Mouse (Mus musculus) ES-E14 (cell line): ENCODE data around the gene Mt3. TPM values are rescaled to one million over a fixed set of nuclear protein-coding genes. Genes with fewer than 3 reads are reported as not detected.

Experiments
- DNase-seq: peaks from one replicate; pipeline ENCODE4 v3.0.0-alpha.2; 2013; ENCODE audit warnings: low read depth, low spot score
- H3K27ac ChIP-seq: 2 replicates; pipeline ENCODE4 v1.5.1; 2012; ENCODE audit warnings: low read depth, mild to moderate bottlenecking, low read length, moderate library complexity, mixed read lengths; ENCODE audit not compliant: poor library complexity, insufficient read depth, severe bottlenecking
- H3K36me3 ChIP-seq: 2 replicates; pipeline ENCODE4 v1.6.1; 2012; ENCODE audit warnings: mild to moderate bottlenecking, low read length, moderate library complexity, mixed read lengths; ENCODE audit not compliant: control insufficient read depth, poor library complexity, insufficient read depth, severe bottlenecking
- H3K4me1 ChIP-seq, 2 experiments: fragments of 150-350 bp in 1 of 2; sonication (generic) in 1 of 2; 2 replicates each; pipeline ENCODE4 v1.6.1; 2012; ENCODE audit warnings: low read length in 2 of 2, mild to moderate bottlenecking in 1 of 2, mixed read lengths in 1 of 2; ENCODE audit not compliant: control insufficient read depth in 2 of 2, insufficient read depth in 2 of 2, poor library complexity in 1 of 2
- H3K4me3 ChIP-seq, 2 experiments: fragments of 150-350 bp in 1 of 2; sonication (generic) in 1 of 2; 2 replicates each; pipeline ENCODE4 v1.5.1; 2012; ENCODE audit warnings: low read length in 2 of 2, low read depth in 1 of 2, mild to moderate bottlenecking in 1 of 2, mixed read lengths in 1 of 2; ENCODE audit not compliant: insufficient read depth in 1 of 2, poor library complexity in 1 of 2, severe bottlenecking in 1 of 2
- H3K9ac ChIP-seq: 2 replicates; pipeline ENCODE4 v1.6.1; 2012; ENCODE audit warnings: low read depth, mild to moderate bottlenecking, low read length, mixed read lengths; ENCODE audit not compliant: poor library complexity, insufficient read depth, severe bottlenecking
- H3K9me3 ChIP-seq: fragments of 150-350 bp; sonication (generic); 2 replicates; pipeline ENCODE4 v1.6.1; 2012; ENCODE audit warnings: low read depth, mild to moderate bottlenecking, low read length; ENCODE audit not compliant: control insufficient read depth, insufficient read depth
- CHD2 ChIP-seq: IDR thresholded peaks from 2 replicates; pipeline ENCODE4 v1.6.1; 2014; ENCODE audit warnings: mild to moderate bottlenecking, low read depth, low read length, inconsistent platforms
- HCFC1 ChIP-seq: IDR thresholded peaks from 2 replicates; pipeline ENCODE4 v1.6.1; 2012; ENCODE audit warnings: low read length, inconsistent platforms, borderline replicate concordance; ENCODE audit not compliant: insufficient read depth
- MAFK ChIP-seq: IDR thresholded peaks from 2 replicates; pipeline ENCODE4 v1.6.1; 2014; ENCODE audit warnings: mild to moderate bottlenecking, low read depth, low read length, inconsistent platforms; ENCODE audit not compliant: insufficient read depth
- ZC3H11A ChIP-seq: IDR thresholded peaks from 2 replicates; pipeline ENCODE4 v1.6.1; 2012; ENCODE audit warnings: low read depth, mild to moderate bottlenecking, inconsistent platforms, low read length, borderline replicate concordance
- ZNF384 ChIP-seq: IDR thresholded peaks from 2 replicates; pipeline ENCODE4 v1.6.1; 2012; ENCODE audit warnings: low read depth, low read length, inconsistent platforms
- in situ Hi-C, 2 experiments: fragments of 600-800 bp; cut with MboI; formaldehyde crosslinking; loops; one replicate each; pipeline ENCODE4 v1.15.1; 2025; ENCODE audit warnings: low sequenced_read_pairs in 2 of 2, inconsistent platforms in 1 of 2; ENCODE audit not compliant: unreplicated experiment in 2 of 2
- total RNA-seq: library from RNA; depleted of rRNA; stranded (reverse); fragments of 300-350 nt; gene quantifications from 2 replicates; pipeline ENCODE4 v1.2.3, GENCODE M21; 2012

Mt3 gene
- total RNA-seq, 1 experiment, result 6.6 TPM

- no peak overlapping the region for H3K27ac ChIP-seq
- peaks cover 4% of the 10 kb centered on the region; the same call in 1 of the 2 replicates for H3K36me3 ChIP-seq
- DNase-seq, result no peak
- peaks cover 16 to 18% of the 10 kb centered on the region in 2 experiments; a peak in 3 of 4 replicates for H3K4me1 ChIP-seq
- H3K9ac ChIP-seq, result no peak overlapping the region
- H3K9me3 ChIP-seq, result no peaks in the 10 kb centered on the region
- H3K4me3 ChIP-seq, result peak overlapping the region in 1 of 2 experiments; percentile 51; a peak in 2 of 4 replicates
- in situ Hi-C loops, result no loop called here
- TF ChIP-seq ZC3H11A (no peak), ZNF384 (no peak), MAFK (no peak), HCFC1 (no peak), CHD2 (0 out of 2 replicates have a peak, but pooled peaks have one; percentile 10)
Measured at GRCm38 (mm10) chr8:94182055-94182929, 29.9 kb downstream of the Mt3 start.

- Histone ChIP-seq H3K9ac (peak overlapping the region; percentile 36; the same call in 1 of the 2 replicates), H3K9me3 (no peaks in the 10 kb centered on the region), H3K4me3 (peak overlapping the region; percentile 15 to 51; a peak in 3 of 4 replicates), H3K36me3 (peaks cover 4% of the 10 kb centered on the region; the same call in 1 of the 2 replicates), H3K4me1 (peaks cover 16 to 21% of the 10 kb centered on the region in 2 experiments; a peak in 3 of 4 replicates), H3K27ac (peak overlapping the region; percentile 4; the same call in 1 of the 2 replicates)
- peak; percentile 97 for TF ChIP-seq ZNF384
- TF ChIP-seq ZC3H11A, result no peak
- in situ Hi-C loops, result no loop called here
- DNase-seq, result no peak
Measured at GRCm38 (mm10) chr8:94183117-94183516, 30.7 kb downstream of the Mt3 start.

GRCm38 (mm10) chr8:94184357-94184843 lies 32.0 kb downstream of the Mt3 start:
- in situ Hi-C loops, result no loop called here
- H3K36me3 ChIP-seq, result peaks cover 4% of the 10 kb centered on the region; the same call in 1 of the 2 replicates
- TF ChIP-seq ZC3H11A (no peak), MAFK (no peak), HCFC1 (no peak), CHD2 (no peak), ZNF384 (no peak)
- H3K4me1 ChIP-seq, result peaks cover 15 to 21% of the 10 kb centered on the region in 2 experiments; a peak in 3 of 4 replicates
- no peak overlapping the region; the same call in 1 of the 2 replicates for H3K9ac ChIP-seq
- DNase-seq, result no peak
- H3K9me3 ChIP-seq, result no peaks in the 10 kb centered on the region
- peak overlapping the region in 1 of 2 experiments; percentile 3; a peak in 1 of 4 replicates for H3K4me3 ChIP-seq
- no peak overlapping the region for H3K27ac ChIP-seq

DNA sequence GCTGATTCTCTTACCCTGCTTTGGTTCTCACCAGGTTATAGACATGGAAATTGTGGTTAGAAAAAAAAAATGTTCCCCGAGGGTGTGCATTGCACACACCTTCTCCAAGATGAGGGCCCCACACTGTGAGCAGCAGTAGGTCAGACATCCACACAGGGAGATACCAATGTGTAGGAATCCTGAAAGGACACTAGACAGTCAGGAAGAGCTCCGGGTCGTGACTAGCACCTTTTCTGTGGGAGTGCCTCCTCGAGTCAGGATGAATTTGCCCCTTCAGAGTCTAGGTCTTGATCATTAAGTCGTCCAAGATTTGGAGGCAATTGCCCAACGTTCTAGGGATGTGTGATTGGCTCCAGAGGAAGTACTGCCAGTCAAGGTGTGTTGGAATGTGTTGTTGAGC lies 33.4 kb downstream of the Mt3 start:
- no peak overlapping the region for H3K4me3 ChIP-seq
- TF ChIP-seq HCFC1, result no peak
- TF ChIP-seq CHD2, result no peak
- no peak for TF ChIP-seq ZNF384
- no peak for TF ChIP-seq ZC3H11A
- no peak for TF ChIP-seq MAFK
- 0 out of 2 replicates have a peak overlapping the region, but pooled peaks have one; percentile 24 for H3K9ac ChIP-seq
- H3K4me1 ChIP-seq, result peaks cover 15 to 28% of the 10 kb centered on the region in 2 experiments; a peak in 3 of 4 replicates
- no peak for DNase-seq
- no peaks in the 10 kb centered on the region for H3K9me3 ChIP-seq
- peak overlapping the region; percentile 61 for H3K27ac ChIP-seq
- H3K36me3 ChIP-seq, result no peaks in the 10 kb centered on the region
- in situ Hi-C loops, result no loop called here
